Mouse (Mus musculus): ENCODE measurements around the gene Spink2.

DNA sequence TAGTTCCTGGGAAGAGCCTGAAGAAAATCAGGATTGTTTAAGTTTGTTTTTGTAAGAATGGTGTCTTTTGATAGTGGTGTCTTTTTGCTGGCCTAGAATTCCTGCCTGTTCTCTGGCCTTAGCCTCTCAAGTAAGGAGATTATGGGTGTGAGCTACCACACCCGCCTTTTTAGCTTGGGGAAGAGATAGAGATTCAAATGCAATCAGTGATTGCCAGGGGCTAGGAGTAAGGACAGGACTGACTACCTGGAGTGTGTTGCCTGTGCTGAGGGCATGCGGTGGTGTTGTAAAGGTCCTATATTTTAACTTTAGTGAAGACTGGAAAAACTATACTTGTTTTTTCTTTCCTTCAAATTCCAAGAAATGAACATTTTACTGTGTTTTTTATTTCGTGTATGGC is 43.1 kb upstream of the Spink2 start:
- TF ChIP-seq POLR2A (IDR thresholded peaks at IDR 0.05; ENCODE audit: insufficient read depth, low read depth, low read length), result no peak
- no peak for TF ChIP-seq CTCF (IDR thresholded peaks at IDR 0.05; ENCODE audit: insufficient read depth, low read depth, low read length)
